Mouse (Mus musculus): ENCODE data around the gene Cep78. TPM values are rescaled to one million over a fixed set of nuclear protein-coding genes. Genes with fewer than 3 reads are reported as not detected.

Cep78 gene
- polyA plus RNA-seq, 1 experiment from 2014 or later: 22.0 TPM

GRCm38 (mm10) chr19:16007131-16007530 lies 22.3 kb upstream of the Cep78 start:
- H3K4me1 ChIP-seq: no peaks in the 10 kb centered on the region
- no peak overlapping the region for H3K4me2 ChIP-seq
- H3K4me3 ChIP-seq: no peak overlapping the region
- H3K36me3 ChIP-seq: no peaks in the 10 kb centered on the region
- H3K27ac ChIP-seq: no peak overlapping the region
- no peaks in the 10 kb centered on the region for H3K27me3 ChIP-seq
- no peak overlapping the region for H3K9ac ChIP-seq
- no peak for ATAC-seq (ENCODE audit: insufficient number of reproducible peaks, low FRiP score, low TSS enrichment, low read depth)
- H3K9me3 ChIP-seq: no peaks in the 10 kb centered on the region
- 84% methylated on average over 8 of the region's 8 CpGs for WGBS

DNA sequence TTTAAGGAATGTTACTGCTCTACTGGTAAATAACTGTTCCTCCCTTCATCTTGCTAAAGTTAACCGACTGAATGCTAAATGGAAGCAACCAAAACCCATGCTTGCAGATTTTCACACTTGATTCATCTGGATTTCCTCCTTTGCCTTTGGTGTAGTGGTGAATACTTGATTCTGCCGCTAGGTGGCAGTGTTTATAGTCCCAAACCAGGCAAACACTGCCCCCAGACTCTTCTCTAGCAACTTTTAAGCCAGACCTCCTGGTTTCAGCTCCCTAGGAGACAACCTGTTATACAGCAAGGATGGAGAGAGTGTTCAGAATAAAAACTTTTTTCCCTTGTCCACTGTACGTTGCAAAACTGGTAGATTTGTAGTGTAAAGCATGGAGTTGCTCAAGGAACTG lies 13.4 kb upstream of the Cep78 start:
- H3K4me2 ChIP-seq: no peak overlapping the region
- H3K4me3 ChIP-seq: no peak overlapping the region
- H3K27ac ChIP-seq: no peak overlapping the region
- no peak overlapping the region for H3K9ac ChIP-seq
- ATAC-seq (ENCODE audit: insufficient number of reproducible peaks, low FRiP score, low TSS enrichment, low read depth): no peak
- WGBS: 3% methylated on average over 3 of the region's 3 CpGs
- no peaks in the 10 kb centered on the region for H3K27me3 ChIP-seq
- 0 out of 2 replicates have a peak, but pooled peaks cover 7% of the 10 kb centered on the region for H3K4me1 ChIP-seq
- H3K9me3 ChIP-seq: no peaks in the 10 kb centered on the region
- H3K36me3 ChIP-seq: no peaks in the 10 kb centered on the region

DNA sequence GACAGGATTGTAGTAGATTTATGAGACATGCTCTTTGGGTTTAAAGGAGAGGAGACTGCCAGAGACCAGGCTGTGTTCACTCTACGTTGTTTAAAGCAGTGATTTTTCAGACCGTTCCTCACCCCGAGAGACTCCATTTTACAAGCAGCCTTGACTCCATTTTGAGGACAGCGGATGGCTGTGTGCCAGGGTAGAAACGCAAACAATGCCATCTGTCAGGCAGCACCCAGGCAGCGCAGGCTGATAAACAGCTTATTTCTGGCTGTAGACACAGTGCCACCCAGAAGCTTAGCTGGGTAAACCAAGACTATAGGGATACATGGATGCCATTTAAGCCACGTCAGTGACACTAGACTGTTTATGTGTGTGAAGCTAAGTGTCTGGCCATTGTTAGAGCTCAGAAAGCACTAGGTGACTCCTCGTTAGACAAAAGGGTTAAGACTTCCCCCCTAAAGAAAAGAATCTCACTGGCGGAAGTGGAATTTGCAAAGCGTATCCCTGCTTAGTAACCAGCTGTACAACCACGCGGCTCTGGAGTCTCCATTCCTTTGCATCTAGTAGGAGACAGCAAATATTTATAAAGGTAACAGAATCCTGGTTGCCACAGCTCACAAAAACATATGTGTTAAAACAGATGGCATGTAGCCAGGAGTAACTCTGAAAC lies 12.2 kb upstream of the Cep78 start:
- ATAC-seq (ENCODE audit: insufficient number of reproducible peaks, low FRiP score, low TSS enrichment, low read depth): peak; percentile 35; the same call in 1 of the 2 replicates
- whole genome bisulfite sequencing: 28% methylated on average over 12 of the region's 12 CpGs
- 0 out of 2 replicates have a peak, but pooled peaks cover 7% of the 10 kb centered on the region for H3K4me1 ChIP-seq
- no peaks in the 10 kb centered on the region for H3K27me3 ChIP-seq
- H3K9me3 ChIP-seq: no peaks in the 10 kb centered on the region
- peak overlapping the region; percentile 65 for H3K27ac ChIP-seq
- H3K4me3 ChIP-seq: peak overlapping the region; percentile 20
- H3K4me2 ChIP-seq: peak overlapping the region; percentile 48
- H3K9ac ChIP-seq: no peak overlapping the region
- H3K36me3 ChIP-seq: no peaks in the 10 kb centered on the region

GRCm38 (mm10) chr19:15990102-15990501 lies 5.3 kb upstream of the Cep78 start:
- 78% methylated on average over 1 of the region's 1 CpGs for WGBS
- H3K9me3 ChIP-seq: no peaks in the 10 kb centered on the region
- peaks cover 2% of the 10 kb centered on the region; the same call in 1 of the 2 replicates for H3K4me1 ChIP-seq
- no peak for ATAC-seq (ENCODE audit: insufficient number of reproducible peaks, low FRiP score, low TSS enrichment, low read depth)
- H3K4me3 ChIP-seq: no peak overlapping the region
- no peak overlapping the region for H3K9ac ChIP-seq
- H3K27ac ChIP-seq: no peak overlapping the region
- H3K27me3 ChIP-seq: no peaks in the 10 kb centered on the region
- H3K36me3 ChIP-seq: 0 out of 2 replicates have a peak, but pooled peaks cover 5% of the 10 kb centered on the region
- no peak overlapping the region for H3K4me2 ChIP-seq

DNA sequence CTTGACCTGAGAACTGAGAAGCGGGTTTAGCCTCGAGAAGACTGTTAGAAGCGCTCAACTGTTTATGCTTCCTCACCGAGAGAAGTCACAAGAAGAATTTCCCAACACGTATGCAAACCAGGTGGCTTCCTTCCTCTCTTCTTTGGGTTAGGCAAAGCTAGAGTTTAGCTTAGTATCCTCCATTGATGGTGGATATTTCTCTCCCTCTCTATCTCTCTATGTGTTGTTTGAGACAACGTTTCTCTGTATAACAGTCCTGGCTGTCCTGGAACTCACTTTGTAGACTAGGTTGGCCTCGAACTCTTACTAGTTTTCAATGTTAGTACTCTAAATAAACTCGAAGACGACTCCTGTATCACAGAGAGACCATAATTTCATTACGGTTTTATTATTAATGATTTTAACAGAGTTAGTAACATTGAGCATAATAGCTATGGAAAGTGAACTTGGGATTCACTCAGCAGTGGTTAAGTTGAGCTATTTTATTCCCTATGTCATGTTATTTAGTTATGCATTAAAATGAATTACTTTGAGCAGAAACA lies 454 bp upstream of the Cep78 start:
- H3K9ac ChIP-seq: peak overlapping the region; percentile 73; the same call in 1 of the 2 replicates
- peak overlapping the region; percentile 83 for H3K4me2 ChIP-seq
- H3K4me1 ChIP-seq: peaks cover 7% of the 10 kb centered on the region; the same call in 1 of the 2 replicates
- H3K27ac ChIP-seq: no peak overlapping the region
- no peaks in the 10 kb centered on the region for H3K27me3 ChIP-seq
- H3K9me3 ChIP-seq: no peaks in the 10 kb centered on the region
- peak overlapping the region; percentile 83 for H3K4me3 ChIP-seq
- ATAC-seq (ENCODE audit: insufficient number of reproducible peaks, low FRiP score, low TSS enrichment, low read depth): no peak
- 0 out of 2 replicates have a peak, but pooled peaks cover 2% of the 10 kb centered on the region for H3K36me3 ChIP-seq
- 27% methylated on average over 10 of the region's 10 CpGs for WGBS

GRCm38 (mm10) chr19:15983739-15984344 lies 947 bp downstream of the Cep78 start:
- Histone ChIP-seq H3K4me2 (peak overlapping the region; percentile 83), H3K36me3 (0 out of 2 replicates have a peak, but pooled peaks cover 3% of the 10 kb centered on the region), H3K4me1 (peaks cover 7% of the 10 kb centered on the region; the same call in 1 of the 2 replicates), H3K27ac (peak overlapping the region; percentile 89), H3K9ac (peak overlapping the region; percentile 73; the same call in 1 of the 2 replicates), H3K4me3 (peak overlapping the region; percentile 83), H3K9me3 (no peaks in the 10 kb centered on the region), H3K27me3 (no peaks in the 10 kb centered on the region)
- WGBS: 46% methylated on average over 15 of the region's 15 CpGs
- no peak for ATAC-seq (ENCODE audit: insufficient number of reproducible peaks, low FRiP score, low TSS enrichment, low read depth)

DNA sequence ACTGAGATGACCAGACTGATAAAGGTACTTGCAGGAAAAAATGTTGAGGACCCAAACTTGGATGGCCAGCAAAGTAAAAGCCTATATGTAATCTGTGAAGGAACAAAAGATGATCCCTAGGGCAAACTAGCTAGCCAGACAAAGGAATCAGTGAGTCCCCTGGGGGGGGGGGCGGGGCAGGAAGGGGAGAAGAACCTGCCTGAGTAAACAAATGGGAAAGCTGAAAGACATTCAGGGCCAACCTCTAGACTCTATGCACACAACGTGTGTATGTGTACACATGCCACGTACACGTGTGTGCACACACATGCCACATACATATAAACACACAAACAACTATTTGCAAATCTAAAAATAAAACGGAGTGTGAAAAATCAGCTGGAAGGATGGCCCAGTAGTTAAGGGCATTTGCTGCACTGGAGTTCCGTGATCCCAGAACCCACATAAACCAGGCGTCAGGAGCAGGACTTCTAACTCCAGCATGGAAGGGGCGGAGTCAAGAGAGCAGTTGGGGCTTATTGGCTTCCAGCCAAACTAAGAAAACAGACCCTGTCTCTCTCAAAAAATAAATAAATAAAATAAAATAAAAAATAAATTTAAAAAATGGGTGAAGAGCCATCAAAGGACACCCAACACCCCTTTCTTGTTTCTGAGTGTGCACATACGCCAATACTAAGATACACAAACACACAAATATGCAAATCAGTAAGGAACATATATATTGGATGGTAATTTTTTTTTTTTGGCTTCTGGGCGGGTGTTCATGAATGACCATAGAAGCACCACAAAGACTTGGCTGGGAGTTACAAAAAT lies 1.7 kb downstream of the Cep78 start:
- 54% methylated on average over 9 of the region's 10 CpGs for WGBS
- 0 out of 2 replicates have a peak, but pooled peaks cover 5% of the 10 kb centered on the region for H3K36me3 ChIP-seq
- peaks cover 7% of the 10 kb centered on the region; the same call in 1 of the 2 replicates for H3K4me1 ChIP-seq
- H3K27ac ChIP-seq: no peak overlapping the region
- no peaks in the 10 kb centered on the region for H3K9me3 ChIP-seq
- H3K9ac ChIP-seq: no peak overlapping the region
- ATAC-seq (ENCODE audit: insufficient number of reproducible peaks, low FRiP score, low TSS enrichment, low read depth): no peak
- no peaks in the 10 kb centered on the region for H3K27me3 ChIP-seq
- H3K4me2 ChIP-seq: no peak overlapping the region
- H3K4me3 ChIP-seq: no peak overlapping the region

GRCm38 (mm10) chr19:15981861-15982260 lies 2.9 kb downstream of the Cep78 start:
- H3K9me3 ChIP-seq: no peaks in the 10 kb centered on the region
- no peak for ATAC-seq (ENCODE audit: insufficient number of reproducible peaks, low FRiP score, low TSS enrichment, low read depth)
- H3K27ac ChIP-seq: no peak overlapping the region
- no peaks in the 10 kb centered on the region for H3K27me3 ChIP-seq
- peaks cover 7% of the 10 kb centered on the region; the same call in 1 of the 2 replicates for H3K4me1 ChIP-seq
- no peak overlapping the region for H3K9ac ChIP-seq
- H3K36me3 ChIP-seq: peaks cover 13% of the 10 kb centered on the region; the same call in 1 of the 2 replicates
- H3K4me2 ChIP-seq: no peak overlapping the region
- no peak overlapping the region for H3K4me3 ChIP-seq
- 47% methylated on average over 4 of the region's 4 CpGs for WGBS

DNA sequence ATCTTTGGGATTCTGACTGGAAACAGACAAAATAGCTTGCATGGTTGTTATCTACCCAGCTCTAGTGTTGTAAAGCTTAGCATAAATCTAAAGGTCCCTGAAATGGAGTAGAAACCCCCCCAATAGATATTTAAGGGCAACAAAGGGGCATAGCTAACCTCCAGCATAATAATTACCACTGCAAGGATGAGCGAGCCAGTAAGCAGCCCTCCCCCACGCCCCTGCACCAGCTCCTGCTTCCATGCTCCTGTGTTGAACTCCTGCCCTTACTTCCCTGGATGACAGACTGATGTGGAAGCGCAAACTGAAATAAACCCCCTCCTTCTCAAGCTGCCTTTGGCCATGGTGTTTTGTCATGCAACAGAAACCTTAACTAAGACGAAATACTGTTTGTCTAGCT lies 11.4 kb downstream of the Cep78 start:
- no peak overlapping the region for H3K4me2 ChIP-seq
- no peaks in the 10 kb centered on the region for H3K27me3 ChIP-seq
- no peak overlapping the region for H3K27ac ChIP-seq
- H3K4me3 ChIP-seq: no peak overlapping the region
- WGBS: 80% methylated on average over 4 of the region's 4 CpGs
- no peaks in the 10 kb centered on the region for H3K9me3 ChIP-seq
- no peak overlapping the region for H3K9ac ChIP-seq
- no peak for ATAC-seq (ENCODE audit: insufficient number of reproducible peaks, low FRiP score, low TSS enrichment, low read depth)
- H3K4me1 ChIP-seq: no peaks in the 10 kb centered on the region
- H3K36me3 ChIP-seq: peaks cover 63% of the 10 kb centered on the region

DNA sequence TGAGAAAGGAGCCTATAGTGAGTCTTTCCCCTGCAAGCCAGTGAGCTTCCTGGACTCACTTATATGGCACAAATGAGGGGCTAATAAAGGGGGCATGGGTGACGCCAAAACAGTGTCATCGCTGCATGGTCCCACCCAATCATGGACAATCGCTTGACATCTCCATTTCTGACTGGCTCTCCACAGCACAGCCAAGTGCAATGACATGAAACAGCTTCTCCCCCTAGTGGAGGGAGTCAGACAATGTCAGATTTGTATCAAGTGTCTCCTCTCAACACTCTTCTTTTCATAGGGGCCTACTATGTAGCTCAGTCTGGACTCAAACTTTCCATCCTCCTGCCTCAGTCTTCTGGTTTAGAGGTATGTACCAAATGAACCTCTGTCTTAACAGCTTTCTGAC lies 19.7 kb downstream of the Cep78 start:
- Histone ChIP-seq H3K4me1 (peaks cover 3% of the 10 kb centered on the region; the same call in 1 of the 2 replicates), H3K27me3 (no peaks in the 10 kb centered on the region), H3K4me3 (no peak overlapping the region), H3K9me3 (no peaks in the 10 kb centered on the region), H3K36me3 (peaks cover 31% of the 10 kb centered on the region; the same call in 1 of the 2 replicates), H3K27ac (no peak overlapping the region), H3K4me2 (no peak overlapping the region), H3K9ac (no peak overlapping the region)
- WGBS: 53% methylated on average over 3 of the region's 3 CpGs
- ATAC-seq (ENCODE audit: insufficient number of reproducible peaks, low FRiP score, low TSS enrichment, low read depth): no peak

- H3K9ac ChIP-seq: no peak overlapping the region
- no peak overlapping the region for H3K27ac ChIP-seq
- ATAC-seq (ENCODE audit: insufficient number of reproducible peaks, low FRiP score, low TSS enrichment, low read depth): no peak
- H3K4me2 ChIP-seq: no peak overlapping the region
- H3K36me3 ChIP-seq: peaks cover 31% of the 10 kb centered on the region
- H3K4me1 ChIP-seq: peaks cover 3% of the 10 kb centered on the region; the same call in 1 of the 2 replicates
- H3K9me3 ChIP-seq: no peaks in the 10 kb centered on the region
- no peak overlapping the region for H3K4me3 ChIP-seq
- no peaks in the 10 kb centered on the region for H3K27me3 ChIP-seq
- 85% methylated on average over 7 of the region's 7 CpGs for WGBS
These were observed 20.3 kb downstream of the Cep78 start for GRCm38 (mm10) chr19:15964533-15964932.
